ENCODE assay signal across 9 mouse cellular contexts in genomic region chr2:49727199-49727598, GRCm38 (mm10).
DNase-seq lines count a peak whose midpoint lies in the region; ATAC-seq and TF ChIP-seq lines count a peak whose summit lies in the region.
"Had no signal": no experiment of that assay in that cellular context is flagged by ENCODE, and none has a peak within 500 bp of the region (broad histone marks: within the 10 kb centered on the region; RNA-seq: fewer than 3 reads in every experiment).

No protein-coding gene starts in this region.

- H3K4me3 ChIP-seq in cortical plate, adult 2 months (ENCODE audit: insufficient read depth, low read length): no peak overlapping the region
- H3K4me3 ChIP-seq in midbrain, embryonic 15.5 days: no peak overlapping the region
- no peak overlapping the region for H3K4me3 ChIP-seq in stomach, embryonic 14.5 days (ENCODE audit: low read depth, low read length)
- H3K4me3 ChIP-seq: erythroblast, embryonic 14.5 days had no signal

- peaks cover 9% of the 10 kb centered on the region for H3K4me1 ChIP-seq in cortical plate, adult 2 months (ENCODE audit: control insufficient read depth, insufficient read depth, low read length)
- peaks cover 31% of the 10 kb centered on the region for H3K4me1 ChIP-seq in midbrain, embryonic 15.5 days
- H3K4me1 ChIP-seq in stomach, embryonic 14.5 days (ENCODE audit: control insufficient read depth, insufficient read depth, low read length): no peaks in the 10 kb centered on the region

- 11% methylated on average over 7 of the region's 7 CpGs for WGBS in midbrain, embryonic 15.5 days
- 8% methylated on average over 7 of the region's 7 CpGs for WGBS in stomach, embryonic 14.5 days

- H3K27me3 ChIP-seq in midbrain, embryonic 15.5 days (replicated peaks): no peaks in the 10 kb centered on the region
- H3K27me3 ChIP-seq in stomach, embryonic 14.5 days (ENCODE audit: control insufficient read depth, insufficient read depth, low read length): no peaks in the 10 kb centered on the region

- H3K27ac ChIP-seq in cortical plate, adult 2 months (ENCODE audit: insufficient read depth, low read length): no peak overlapping the region
- H3K27ac ChIP-seq in midbrain, embryonic 15.5 days: peak overlapping the region; percentile 64
- no peak overlapping the region for H3K27ac ChIP-seq in stomach, embryonic 14.5 days (ENCODE audit: low read length)

- H3K4me2 ChIP-seq in midbrain, embryonic 15.5 days: no peak overlapping the region
- no peak overlapping the region for H3K4me2 ChIP-seq in stomach, embryonic 14.5 days (replicated peaks; ENCODE audit: low read depth, low read length)

- no peak for TF ChIP-seq POLR2A in cortical plate, adult 2 months (IDR thresholded peaks at IDR 0.05; ENCODE audit: extremely low read depth, insufficient read depth, low read length)

- ATAC-seq in midbrain, embryonic 15.5 days (replicated peaks): peak; percentile 79
- peak; percentile 82; the same call in 1 of the 2 replicates for ATAC-seq in stomach, embryonic 14.5 days (ENCODE audit: insufficient number of reproducible peaks, insufficient read depth, low FRiP score, low read depth)

- H3K9me3 ChIP-seq in midbrain, embryonic 15.5 days: no peaks in the 10 kb centered on the region
- no peaks in the 10 kb centered on the region for H3K9me3 ChIP-seq in stomach, embryonic 14.5 days (ENCODE audit: control insufficient read depth, low read depth, low read length)

- no peak overlapping the region for H3K9ac ChIP-seq in midbrain, embryonic 15.5 days
- H3K9ac ChIP-seq in stomach, embryonic 14.5 days (replicated peaks; ENCODE audit: low read depth, low read length): no peak overlapping the region

- peak; percentile 90 for TF ChIP-seq CTCF in cortical plate, adult 2 months (IDR thresholded peaks at IDR 0.05; ENCODE audit: extremely low read depth, insufficient read depth, low read length)

- peak; percentile 87 for DNase-seq in 416B (ENCODE audit: low read depth)
- peak; percentile 77 for DNase-seq in NIH3T3 (ENCODE audit: low read depth)
- peak; percentile 24 to 31 for DNase-seq in gastrocnemius, adult 8-10 months (ENCODE audit: low spot score in 2 of 2)
- peak; percentile 69 for DNase-seq in kidney, adult 11 months
- peak; percentile 69 for DNase-seq in left cerebral cortex, postnatal 4 days

- H3K36me3 ChIP-seq in midbrain, embryonic 15.5 days (replicated peaks): peaks cover 23% of the 10 kb centered on the region; the same call in 1 of the 2 replicates
- H3K36me3 ChIP-seq in stomach, embryonic 14.5 days (ENCODE audit: control insufficient read depth, insufficient read depth, low read length): no peaks in the 10 kb centered on the region

- intact Hi-C loops in left cerebral cortex, postnatal 4 days (cut with DNase I): loop anchor here (10.0 kb wide), 2 partner anchors 382 to 782 kb away; partner anchors contain the start of gene Mbd5

Comparison
In these comparisons a context has a peak if more than half of its experiments do, and no peak if none do; other contexts are left out.
1. DNase-seq: peak in every context shown above with its lines; median percentile 87 in 416B; 77 in NIH3T3; 69 in kidney, adult 11 months; 69 in left cerebral cortex, postnatal 4 days; 28 in gastrocnemius, adult 8-10 months.